Mouse (Mus musculus) activated CD4-positive, CD25-positive, alpha-beta regulatory T cell (primary cell): Measurements from ENCODE around the gene Emilin2. TPM values are rescaled to one million over a fixed set of nuclear protein-coding genes. Genes with fewer than 3 reads are reported as not detected.

Experiments used
- polyA plus RNA-seq, 2 experiments: library from polyadenylated mRNA; unstranded; fragments of 100-300 nt; shearing (Covaris generic); gene quantifications; one replicate each; pipeline ENCODE4 v1.2.1; 2017

Emilin2 gene
- 1 to 10 TPM in 1 of 2 experiments, not detected in 1; 1.1 TPM for polyA plus RNA-seq

DNA sequence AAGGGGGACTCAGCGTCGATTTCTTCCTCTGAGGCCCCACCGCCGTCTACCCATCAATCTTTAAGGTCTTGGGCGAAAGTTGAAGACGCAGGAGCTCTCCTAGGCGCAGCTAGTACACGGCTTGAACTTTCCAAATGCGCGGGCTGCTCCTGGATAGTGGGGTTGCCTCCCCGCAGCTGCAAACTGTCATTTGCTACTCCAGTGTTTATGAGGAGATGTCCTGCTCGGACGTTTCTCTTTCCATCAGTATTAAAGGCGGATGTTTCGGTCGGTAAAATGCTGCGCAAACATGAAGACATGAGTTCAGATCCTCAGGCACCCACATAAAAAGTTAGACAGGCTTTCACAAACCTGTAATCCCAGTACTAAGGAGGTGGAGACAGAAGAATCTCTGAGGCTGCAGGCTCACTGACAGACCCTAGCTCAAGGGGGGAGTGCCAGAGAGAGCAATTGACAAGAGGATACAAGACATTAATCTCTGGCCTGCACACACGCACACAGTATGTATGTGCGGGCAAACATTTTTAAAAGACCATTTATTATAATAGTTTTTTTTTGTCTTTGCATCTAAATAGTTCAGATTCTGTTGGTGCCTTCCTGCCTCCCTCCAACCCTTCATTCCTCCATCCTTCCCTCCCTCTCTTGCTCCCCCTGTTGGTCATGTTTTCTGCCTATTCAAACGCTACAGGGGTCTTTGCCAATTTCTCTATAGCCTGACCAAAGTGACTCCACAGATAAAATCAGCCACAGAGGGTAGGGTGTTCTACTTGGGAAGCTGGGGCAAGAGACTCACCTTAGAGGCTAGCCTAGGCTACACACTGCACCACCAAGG, at the start of gene Emilin2:
Gene Emilin2 (minus strand): TSS at position 639 of the 832 bp plus-strand sequence.

Other genes starting within 250 kb of the Emilin2 start
- gene Lpin2, start 129.4 kb downstream of the Emilin2 start, polyA plus RNA-seq = 10 to 100 TPM; 15.1 to 33.7 TPM
- gene Gm4707, start 147.9 kb upstream of the Emilin2 start, polyA plus RNA-seq = 1 to 10 TPM; 3.9 to 6.3 TPM
- gene Smchd1, start 163.4 kb upstream of the Emilin2 start, polyA plus RNA-seq = 100 to 1,000 TPM; 153 to 171 TPM
- 10 to 100 TPM; 14.2 to 19.2 TPM for gene Ndc80, start 214.9 kb upstream of the Emilin2 start, polyA plus RNA-seq
- 1 to 10 TPM in 1 of 2 experiments, under 1 TPM in 1; 0.79 to 1.0 TPM for gene Spdya, start 240.1 kb upstream of the Emilin2 start, polyA plus RNA-seq